In genomic region chr4:52438371-52438885, GRCm38 (mm10) we compare ENCODE assay signal across 8 mouse cellular contexts. TPM values are rescaled to one million over a fixed set of nuclear protein-coding genes. Genes with fewer than 3 reads are reported as not detected.
DNase-seq lines count a peak whose midpoint lies in the region; ATAC-seq and TF ChIP-seq lines count a peak whose summit lies in the region.

No protein-coding gene starts in this region.

- TF ChIP-seq EP300 in lung, postnatal 0 days (IDR thresholded peaks at IDR 0.05) = 0 out of 2 replicates have a peak, but pooled peaks have one; percentile 16

- peak overlapping the region; percentile 78 for H3K4me2 ChIP-seq in lung, postnatal 0 days (replicated peaks; ENCODE audit: low read depth, low read length)
- peak overlapping the region; percentile 62 for H3K4me2 ChIP-seq in embryonic facial prominence, embryonic 15.5 days (replicated peaks)
- peak overlapping the region; percentile 90 for H3K4me2 ChIP-seq in neural tube, embryonic 15.5 days

- 1% methylated on average over 20 of the region's 20 CpGs for WGBS in lung, postnatal 0 days
- WGBS in embryonic facial prominence, embryonic 15.5 days = 1% methylated on average over 20 of the region's 20 CpGs
- under 1% methylated on average over 20 of the region's 20 CpGs for WGBS in limb, embryonic 10.5 days
- under 1% methylated on average over 20 of the region's 20 CpGs for WGBS in neural tube, embryonic 15.5 days

- no peaks in the 10 kb centered on the region for H3K9me3 ChIP-seq in lung, postnatal 0 days (ENCODE audit: low read length)
- no peaks in the 10 kb centered on the region for H3K9me3 ChIP-seq in embryonic facial prominence, embryonic 15.5 days (replicated peaks)
- no peaks in the 10 kb centered on the region for H3K9me3 ChIP-seq in limb, embryonic 10.5 days (replicated peaks)
- H3K9me3 ChIP-seq in neural tube, embryonic 15.5 days (replicated peaks) = no peaks in the 10 kb centered on the region

- H3K4me3 ChIP-seq in lung, postnatal 0 days (ENCODE audit: low read depth, low read length) = peak overlapping the region; percentile 56
- peak overlapping the region; percentile 79 for H3K4me3 ChIP-seq in embryonic facial prominence, embryonic 15.5 days (replicated peaks)
- peak overlapping the region; percentile 88 for H3K4me3 ChIP-seq in limb, embryonic 10.5 days
- peak overlapping the region; percentile 90 for H3K4me3 ChIP-seq in neural tube, embryonic 15.5 days (replicated peaks)

- H3K27ac ChIP-seq in lung, postnatal 0 days (ENCODE audit: low read length) = peak overlapping the region; percentile 79
- peak overlapping the region; percentile 89 for H3K27ac ChIP-seq in embryonic facial prominence, embryonic 15.5 days (replicated peaks)
- peak overlapping the region; percentile 92 for H3K27ac ChIP-seq in limb, embryonic 10.5 days
- peak overlapping the region; percentile 89 for H3K27ac ChIP-seq in neural tube, embryonic 15.5 days (replicated peaks)

- 0 out of 2 replicates have a peak, but pooled peaks cover 6% of the 10 kb centered on the region for H3K4me1 ChIP-seq in lung, postnatal 0 days (ENCODE audit: insufficient read depth, low read depth, low read length)
- peaks cover 4% of the 10 kb centered on the region; the same call in 1 of the 2 replicates for H3K4me1 ChIP-seq in embryonic facial prominence, embryonic 15.5 days
- peaks cover 5% of the 10 kb centered on the region; the same call in 1 of the 2 replicates for H3K4me1 ChIP-seq in limb, embryonic 10.5 days
- H3K4me1 ChIP-seq in neural tube, embryonic 15.5 days = peaks cover 9% of the 10 kb centered on the region

- no peak for TF ChIP-seq CTCF in lung, postnatal 0 days (IDR thresholded peaks at IDR 0.05)

- no peaks in the 10 kb centered on the region; the same call in 1 of the 2 replicates for H3K36me3 ChIP-seq in lung, postnatal 0 days (ENCODE audit: insufficient read depth, low read length)
- peaks cover 13% of the 10 kb centered on the region for H3K36me3 ChIP-seq in embryonic facial prominence, embryonic 15.5 days
- peaks cover 19% of the 10 kb centered on the region for H3K36me3 ChIP-seq in limb, embryonic 10.5 days
- peaks cover 3% of the 10 kb centered on the region; the same call in 1 of the 2 replicates for H3K36me3 ChIP-seq in neural tube, embryonic 15.5 days

- H3K27me3 ChIP-seq in lung, postnatal 0 days (replicated peaks; ENCODE audit: insufficient read depth, low read length) = no peaks in the 10 kb centered on the region
- no peaks in the 10 kb centered on the region for H3K27me3 ChIP-seq in embryonic facial prominence, embryonic 15.5 days
- H3K27me3 ChIP-seq in limb, embryonic 10.5 days (ENCODE audit: low read depth, poor library complexity, severe bottlenecking) = no peaks in the 10 kb centered on the region
- no peaks in the 10 kb centered on the region for H3K27me3 ChIP-seq in neural tube, embryonic 15.5 days (replicated peaks)

- no peak for DNase-seq in lung, postnatal 0 days (ENCODE audit: low spot score)
- no peak for DNase-seq in lung, postnatal 25 days (ENCODE audit: low spot score)
- DNase-seq in limb, embryonic 10.5 days (ENCODE audit: low spot score) = no peak
- no peak for DNase-seq in testis, postnatal 14 days (ENCODE audit: low spot score)
- no peak for DNase-seq in embryo, embryonic 9.5 days (ENCODE audit: extremely low spot score)
- no peak for DNase-seq in ovary, postnatal 14 days (ENCODE audit: low spot score)

- peak; percentile 67 for ATAC-seq in lung, postnatal 0 days
- no peak for ATAC-seq in embryonic facial prominence, embryonic 15.5 days (ENCODE audit: insufficient number of reproducible peaks, low FRiP score, low TSS enrichment, low read depth)
- no peak; the same call in 1 of the 2 replicates for ATAC-seq in neural tube, embryonic 15.5 days (ENCODE audit: low FRiP score)

- peak overlapping the region; percentile 58 for H3K9ac ChIP-seq in lung, postnatal 0 days (replicated peaks; ENCODE audit: low read depth)
- peak overlapping the region; percentile 58 for H3K9ac ChIP-seq in embryonic facial prominence, embryonic 15.5 days
- peak overlapping the region; percentile 64 for H3K9ac ChIP-seq in neural tube, embryonic 15.5 days (replicated peaks)

RNA-seq across cellular contexts. Expression of gene Smc2, which starts 0.6 kb away (rescaled TPM):
- polyA plus RNA-seq in lung, postnatal 0 days (2015; fragmentation: Nextera tagmentation; extraction: Ambion mirVana) = 23.8 and 36.8 TPM in 2 replicates
- polyA plus RNA-seq in embryonic facial prominence, embryonic 15.5 days (2015; fragmentation: Nextera tagmentation; extraction: Ambion mirVana) = 140 and 147 TPM in 2 replicates
- 190 and 214 TPM in 2 replicates for polyA plus RNA-seq in limb, embryonic 10.5 days (2016; fragmentation: Nextera tagmentation; extraction: Ambion mirVana)
- 39.5 and 69.1 TPM in 2 replicates for polyA plus RNA-seq in neural tube, embryonic 15.5 days (2015; fragmentation: Nextera tagmentation; extraction: Ambion mirVana)

RNA-seq across cellular contexts. Expression of gene Vma21-ps, which starts 58.6 kb away (rescaled TPM):
- polyA plus RNA-seq in lung, postnatal 0 days (2015; fragmentation: Nextera tagmentation; extraction: Ambion mirVana) = not detected in 2 replicates
- 2.0 and 2.5 TPM in 2 replicates for polyA plus RNA-seq in embryonic facial prominence, embryonic 15.5 days (2015; fragmentation: Nextera tagmentation; extraction: Ambion mirVana)
- not detected in 2 replicates for polyA plus RNA-seq in limb, embryonic 10.5 days (2016; fragmentation: Nextera tagmentation; extraction: Ambion mirVana)
- polyA plus RNA-seq in neural tube, embryonic 15.5 days (2015; fragmentation: Nextera tagmentation; extraction: Ambion mirVana) = 2.6 TPM in 1 of 2 replicates, not detected in the other
